Mouse (Mus musculus): ENCODE data around the gene Gmcl1.

DNA sequence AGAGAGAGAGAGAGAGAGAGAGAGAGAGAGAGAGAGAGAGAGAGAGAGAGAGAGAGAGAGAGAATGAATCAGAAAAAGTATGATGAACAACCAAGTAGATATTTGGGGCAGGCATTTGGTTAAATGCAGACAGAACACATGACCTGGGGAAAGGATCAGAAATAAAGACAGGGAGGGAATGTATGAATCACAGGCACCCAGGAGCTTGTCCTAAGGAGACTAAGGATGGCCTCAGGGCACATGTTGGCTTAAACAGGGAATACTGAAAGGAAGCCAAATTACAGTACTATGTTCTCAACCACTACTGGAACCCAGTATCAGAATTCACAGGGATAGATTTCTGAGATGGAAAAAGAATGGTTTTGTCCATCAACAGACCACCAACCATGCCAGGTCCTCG lies 46.2 kb downstream of the Gmcl1 start:
- no peak for TF ChIP-seq POLR2A (IDR thresholded peaks at IDR 0.05; ENCODE audit: borderline replicate concordance, extremely low read depth, insufficient read depth, insufficient read length, poor library complexity, severe bottlenecking)
- no peak for TF ChIP-seq CTCF (IDR thresholded peaks at IDR 0.05; ENCODE audit: borderline replicate concordance, extremely low read depth, insufficient read depth, insufficient read length)

All from brain, embryonic 14.5 days (tissue).